Mouse (Mus musculus): Measurements from ENCODE around the gene Cdk2. TPM values are rescaled to one million over a fixed set of nuclear protein-coding genes. Genes with fewer than 3 reads are reported as not detected.

Gene Cdk2
- polyA plus RNA-seq, 1 experiment from 2014 or later = 13.4 TPM

DNA sequence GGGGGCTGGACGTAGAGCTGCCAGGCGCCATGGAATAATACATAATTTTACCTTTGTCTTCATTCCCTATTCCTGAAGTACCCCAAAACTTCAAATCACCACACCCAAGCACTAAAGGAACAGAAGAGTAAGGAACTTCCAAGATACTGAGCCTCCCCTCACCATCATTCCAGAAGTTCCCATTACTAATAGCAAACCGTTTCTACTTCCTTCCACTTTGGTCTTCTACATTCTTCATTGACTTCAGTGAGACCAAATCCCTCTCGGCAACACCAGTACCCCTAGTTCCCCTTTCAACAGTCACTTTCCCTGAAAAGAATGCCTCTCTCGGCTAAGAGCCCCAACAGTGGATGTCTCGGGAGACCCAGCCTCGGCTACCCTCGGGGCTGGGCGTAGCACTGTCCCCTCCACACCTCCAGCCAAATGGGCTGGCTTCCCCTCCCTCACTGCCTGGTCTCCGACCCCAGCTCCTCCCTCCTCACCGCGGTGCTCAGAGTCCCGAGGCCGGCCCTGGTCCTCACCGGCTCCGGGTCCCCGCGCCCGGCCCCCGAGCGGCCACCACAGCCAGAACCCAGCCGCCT, 9.3 kb downstream of the Cdk2 start:
- peak overlapping the region; percentile 83 for H3K4me3 ChIP-seq (ENCODE audit: inconsistent target)
- peaks cover 51% of the 10 kb centered on the region for H3K79me2 ChIP-seq (ENCODE audit: inconsistent target)
- H3K27ac ChIP-seq = peak overlapping the region; percentile 73
- peaks cover 24% of the 10 kb centered on the region; the same call in 1 of the 2 replicates for H3K36me3 ChIP-seq (ENCODE audit: inconsistent target)
- WGBS (ENCODE audit: missing documents) = under 1% methylated on average over 21 of the region's 22 CpGs

GRCm38 (mm10) chr10:128674469-128675008, 30.3 kb downstream of the Cdk2 start:
- 4% methylated on average over 9 of the region's 9 CpGs for WGBS (ENCODE audit: missing documents)
- Histone ChIP-seq H3K79me2 (ENCODE audit: inconsistent target) (no peaks in the 10 kb centered on the region), H3K36me3 (ENCODE audit: inconsistent target) (peaks cover 4% of the 10 kb centered on the region; the same call in 1 of the 2 replicates), H3K27ac (no peak overlapping the region), H3K4me3 (ENCODE audit: inconsistent target) (peak overlapping the region; percentile 48)

- Histone ChIP-seq H3K4me3 (ENCODE audit: inconsistent target) (peak within 1 kb of the TSS; percentile 48), H3K36me3 (ENCODE audit: inconsistent target) (no peaks in the 10 kb centered on the region), H3K79me2 (ENCODE audit: inconsistent target) (no peaks in the 10 kb centered on the region), H3K27ac (no peak within 1 kb of the TSS)
- WGBS (ENCODE audit: missing documents) = under 1% methylated on average over 52 of the region's 60 CpGs
These were observed 30.9 kb downstream of the Cdk2 start, which contains the start of gene Suox for GRCm38 (mm10) chr10:128673763-128674468. TSS of gene Suox (minus strand) at chr10:128674073.

DNA sequence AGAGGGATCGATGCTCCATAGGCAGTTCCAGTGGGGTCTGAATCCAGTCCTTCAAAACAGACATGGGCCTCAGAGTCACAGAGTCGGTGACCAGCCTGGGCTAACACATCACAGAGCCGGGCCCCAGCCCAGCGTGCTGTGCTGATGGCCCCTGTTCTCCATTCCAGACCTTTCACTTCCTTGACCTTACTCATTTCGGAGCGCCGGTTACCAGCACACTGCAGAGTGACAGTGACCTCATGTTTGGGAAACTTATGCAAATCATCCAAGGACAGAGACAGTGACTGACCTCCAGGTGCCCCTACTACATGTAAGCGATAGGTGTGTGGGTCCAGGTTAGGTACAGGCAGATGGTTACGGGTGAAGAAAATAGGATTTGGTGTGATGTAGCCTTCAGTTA, 33.7 kb downstream of the Cdk2 start:
- WGBS (ENCODE audit: missing documents) = 93% methylated on average over 9 of the region's 9 CpGs

DNA sequence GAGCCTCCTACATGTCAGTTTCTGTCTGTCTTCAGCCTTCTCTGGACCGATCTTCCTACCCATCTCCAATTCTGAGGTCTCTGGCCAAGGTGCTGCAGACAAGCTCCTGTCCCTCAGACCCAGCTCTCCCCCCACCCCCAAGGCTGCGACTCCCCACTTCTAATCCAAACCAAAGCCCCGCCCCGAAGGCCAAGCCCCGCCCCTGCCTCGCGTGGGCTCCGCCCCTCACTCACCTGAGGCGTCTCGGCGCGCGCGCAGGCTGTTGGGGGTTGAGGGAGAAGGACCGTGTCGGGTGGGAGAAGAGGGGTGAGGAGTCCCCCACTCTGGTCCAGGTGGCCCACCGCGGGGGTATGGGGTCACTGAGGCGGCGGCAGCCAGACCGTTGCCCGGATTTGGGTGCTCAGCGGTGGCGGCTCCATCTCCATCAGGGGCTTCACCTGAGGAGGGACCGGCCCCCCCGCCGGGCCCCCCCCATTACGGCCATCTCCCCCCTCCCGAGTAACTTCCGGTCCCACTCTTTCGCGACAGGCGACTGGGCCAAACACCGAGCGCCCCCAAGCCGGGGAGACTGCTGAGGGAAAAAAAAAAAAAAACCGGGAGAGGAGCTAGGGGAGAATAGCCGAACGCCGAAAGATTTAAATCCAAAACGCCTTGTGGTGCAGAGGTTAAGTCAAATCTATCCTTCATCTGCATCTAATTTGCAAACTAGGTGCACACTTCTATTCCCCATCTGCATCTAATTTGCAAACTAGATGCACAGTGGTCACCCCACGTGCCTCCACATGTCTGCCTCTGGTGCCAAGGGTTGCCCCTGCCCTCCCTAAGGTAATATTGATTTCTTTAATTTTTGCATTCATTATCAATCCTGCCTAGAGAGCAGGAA, 35.8 kb downstream of the Cdk2 start:
- H3K27ac ChIP-seq = no peak overlapping the region
- H3K79me2 ChIP-seq (ENCODE audit: inconsistent target) = no peaks in the 10 kb centered on the region
- H3K36me3 ChIP-seq (ENCODE audit: inconsistent target) = no peaks in the 10 kb centered on the region
- H3K4me3 ChIP-seq (ENCODE audit: inconsistent target) = no peak overlapping the region
- 6% methylated on average over 32 of the region's 42 CpGs for WGBS (ENCODE audit: missing documents)

More for the DNA sequence above, 33.7 kb downstream of the Cdk2 start:
- H3K79me2 ChIP-seq (ENCODE audit: inconsistent target) = no peaks in the 10 kb centered on the region
- no peak overlapping the region for H3K4me3 ChIP-seq (ENCODE audit: inconsistent target)
- H3K27ac ChIP-seq = no peak overlapping the region
- H3K36me3 ChIP-seq (ENCODE audit: inconsistent target) = no peaks in the 10 kb centered on the region

DNA sequence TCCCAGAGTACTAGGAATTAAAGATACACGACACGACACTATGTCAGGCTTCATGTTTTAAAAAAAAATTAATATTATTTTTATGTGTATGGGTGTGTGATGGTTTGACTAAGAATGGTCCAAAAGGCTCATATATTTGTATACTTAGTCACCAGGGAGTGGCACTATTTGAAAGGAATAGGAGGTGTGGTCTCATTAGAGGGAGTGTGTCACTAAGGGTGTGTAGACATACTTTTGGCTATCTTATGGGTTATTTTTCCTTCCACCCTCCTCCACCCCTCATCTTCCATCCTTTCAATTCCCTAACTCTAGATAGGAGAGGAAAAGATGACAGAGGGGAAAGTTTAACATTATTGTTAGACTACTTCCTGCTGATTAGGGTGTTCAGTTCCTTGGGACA, 39.0 kb downstream of the Cdk2 start:
- WGBS (ENCODE audit: missing documents) = no CpG with 5 or more reads among the region's 2 CpGs
- Histone ChIP-seq H3K36me3 (ENCODE audit: inconsistent target) (no peaks in the 10 kb centered on the region), H3K27ac (no peak overlapping the region), H3K79me2 (ENCODE audit: inconsistent target) (no peaks in the 10 kb centered on the region), H3K4me3 (ENCODE audit: inconsistent target) (no peak overlapping the region)

DNA sequence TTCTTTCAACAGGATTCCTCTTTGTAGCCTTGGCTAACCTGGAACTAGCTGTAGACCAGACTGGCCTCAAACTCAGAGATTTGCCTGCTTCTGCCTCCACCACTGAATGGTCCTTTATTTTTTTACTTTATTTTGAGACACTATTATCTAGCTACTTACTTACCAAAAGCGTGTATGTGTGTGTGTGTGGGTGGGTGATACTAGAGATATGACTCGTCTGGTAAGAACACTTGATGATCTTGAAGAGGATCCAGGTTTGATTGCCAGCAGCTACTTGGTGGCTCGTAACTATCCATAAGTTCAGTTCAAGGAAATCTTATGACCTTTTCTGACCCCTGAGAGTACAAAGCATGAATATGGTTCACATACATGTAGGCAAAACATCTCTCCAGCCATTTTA, 39.5 kb downstream of the Cdk2 start:
- H3K27ac ChIP-seq = no peak overlapping the region

GRCm38 (mm10) chr10:128664808-128665207, 40.0 kb downstream of the Cdk2 start:
- no peak overlapping the region for H3K27ac ChIP-seq
- H3K36me3 ChIP-seq (ENCODE audit: inconsistent target) = no peaks in the 10 kb centered on the region
- 86% methylated on average over 3 of the region's 3 CpGs for WGBS (ENCODE audit: missing documents)
- no peaks in the 10 kb centered on the region for H3K79me2 ChIP-seq (ENCODE audit: inconsistent target)
- no peak overlapping the region for H3K4me3 ChIP-seq (ENCODE audit: inconsistent target)

More for the DNA sequence above, 39.5 kb downstream of the Cdk2 start:
- no peaks in the 10 kb centered on the region for H3K79me2 ChIP-seq (ENCODE audit: inconsistent target)
- no peak overlapping the region for H3K4me3 ChIP-seq (ENCODE audit: inconsistent target)
- H3K36me3 ChIP-seq (ENCODE audit: inconsistent target) = no peaks in the 10 kb centered on the region
- 90% methylated on average over 3 of the region's 3 CpGs for WGBS (ENCODE audit: missing documents)

DNA sequence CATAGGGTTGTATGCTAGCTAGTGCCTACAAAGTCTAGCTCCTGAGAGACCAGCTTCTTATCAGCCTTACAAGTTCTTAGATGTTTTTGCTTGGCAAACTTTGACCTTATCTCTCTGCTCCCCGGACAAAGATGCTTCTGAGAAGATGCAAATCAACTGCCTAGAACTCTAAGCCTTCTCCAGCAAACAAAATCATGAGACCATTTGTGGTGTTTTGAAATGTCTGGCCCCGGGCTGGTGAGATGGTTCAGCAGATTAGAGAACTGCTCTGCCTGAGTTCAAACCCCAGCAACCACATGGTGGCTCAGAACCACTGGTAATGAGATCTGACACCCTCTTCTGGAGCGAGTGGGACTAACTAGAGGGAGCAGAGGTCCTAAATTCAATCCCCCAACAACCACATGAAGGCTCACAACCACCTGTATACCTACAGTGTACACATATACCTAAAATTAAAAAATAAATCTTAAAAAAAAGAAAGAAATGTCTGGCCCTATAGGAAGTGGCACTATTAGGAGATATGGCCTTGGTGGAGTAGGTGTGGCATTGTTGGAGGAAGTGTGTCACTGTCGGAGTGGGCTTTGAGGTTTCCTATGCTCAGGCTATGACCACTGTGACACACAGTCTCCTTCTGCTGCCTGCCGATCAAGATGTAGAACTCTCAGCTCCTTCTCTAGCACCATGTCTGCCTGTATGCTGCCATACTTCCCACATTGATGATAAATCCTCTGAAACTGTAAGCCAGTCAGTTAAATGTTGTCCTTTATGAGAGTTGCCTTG, 41.2 kb downstream of the Cdk2 start:
- H3K27ac ChIP-seq = no peak overlapping the region
- 37% methylated on average over 5 of the region's 5 CpGs for WGBS (ENCODE audit: missing documents)
- H3K36me3 ChIP-seq (ENCODE audit: inconsistent target) = no peaks in the 10 kb centered on the region
- no peaks in the 10 kb centered on the region for H3K79me2 ChIP-seq (ENCODE audit: inconsistent target)
- no peak overlapping the region for H3K4me3 ChIP-seq (ENCODE audit: inconsistent target)

GRCm38 (mm10) chr10:128662465-128662864, 42.4 kb downstream of the Cdk2 start:
- no peaks in the 10 kb centered on the region for H3K36me3 ChIP-seq (ENCODE audit: inconsistent target)
- no peaks in the 10 kb centered on the region for H3K79me2 ChIP-seq (ENCODE audit: inconsistent target)
- H3K27ac ChIP-seq = no peak overlapping the region
- H3K4me3 ChIP-seq (ENCODE audit: inconsistent target) = no peak overlapping the region

DNA sequence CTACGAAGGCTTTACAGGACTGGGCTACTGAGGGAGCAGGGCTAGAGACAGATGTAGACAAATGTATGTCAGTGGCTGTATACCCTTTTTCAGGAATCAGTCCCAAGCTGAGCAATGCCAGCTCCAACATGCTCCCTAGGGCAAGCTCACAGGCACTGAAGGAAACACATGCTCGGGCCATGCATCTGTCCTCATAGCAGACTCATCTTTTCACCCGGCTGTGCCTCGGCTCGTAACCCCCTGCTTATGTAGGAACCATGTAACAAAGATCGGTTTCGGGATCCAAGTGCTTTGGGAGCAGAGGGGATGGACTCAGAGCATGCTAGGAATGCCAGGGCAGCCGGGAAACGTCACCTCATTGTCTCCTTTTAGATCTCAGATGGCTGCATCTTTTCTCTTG, 45.3 kb downstream of the Cdk2 start:
- WGBS (ENCODE audit: missing documents) = 87% methylated on average over 9 of the region's 9 CpGs
- H3K27ac ChIP-seq = no peak overlapping the region

DNA sequence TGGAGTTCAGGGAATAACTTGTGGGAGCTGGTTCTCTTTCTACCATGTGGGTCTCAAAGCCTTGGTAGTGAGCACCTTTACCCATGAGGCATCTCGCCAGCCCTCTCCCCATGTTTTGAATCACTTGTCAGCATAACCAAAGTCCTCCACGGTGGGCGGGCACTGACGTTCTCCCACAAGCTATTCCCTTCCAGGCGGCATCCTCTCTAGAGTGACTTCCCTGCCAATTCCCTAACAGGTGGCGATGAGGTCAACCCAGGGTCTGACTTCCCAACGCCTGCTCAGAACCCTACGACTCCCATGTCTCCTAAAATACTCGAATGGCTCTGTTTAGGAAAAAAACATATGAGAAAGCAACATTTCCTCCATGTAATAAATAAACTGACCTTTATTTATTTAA, 47.0 kb downstream of the Cdk2 start:
- Histone ChIP-seq H3K36me3 (ENCODE audit: inconsistent target) (no peaks in the 10 kb centered on the region), H3K79me2 (ENCODE audit: inconsistent target) (no peaks in the 10 kb centered on the region), H3K4me3 (ENCODE audit: inconsistent target) (no peak overlapping the region), H3K27ac (no peak overlapping the region)
- WGBS (ENCODE audit: missing documents) = 82% methylated on average over 9 of the region's 9 CpGs

More for the DNA sequence above, 45.3 kb downstream of the Cdk2 start:
- no peaks in the 10 kb centered on the region for H3K36me3 ChIP-seq (ENCODE audit: inconsistent target)
- no peaks in the 10 kb centered on the region for H3K79me2 ChIP-seq (ENCODE audit: inconsistent target)
- no peak overlapping the region for H3K4me3 ChIP-seq (ENCODE audit: inconsistent target)

DNA sequence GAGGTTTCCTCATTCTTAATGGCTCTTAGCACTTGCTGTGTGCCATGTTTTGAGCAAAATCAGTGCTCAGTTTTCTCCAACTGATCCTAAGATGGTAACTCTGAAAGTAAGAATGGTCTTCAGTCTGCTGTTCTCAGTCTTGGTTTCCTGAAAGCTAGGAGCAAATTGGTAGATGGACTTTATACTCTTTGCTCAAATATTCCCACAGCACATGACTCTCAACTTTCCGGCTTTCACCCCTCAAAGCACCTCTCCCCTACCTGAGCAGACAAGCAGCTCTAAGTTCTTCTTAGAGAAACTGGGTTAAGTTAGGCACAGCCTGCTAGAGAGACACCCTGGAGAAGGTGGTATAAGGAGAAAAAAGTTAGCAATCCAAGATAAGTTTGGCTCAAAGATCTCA, 48.1 kb downstream of the Cdk2 start:
- H3K79me2 ChIP-seq (ENCODE audit: inconsistent target) = no peaks in the 10 kb centered on the region
- no peak overlapping the region for H3K4me3 ChIP-seq (ENCODE audit: inconsistent target)
- no peaks in the 10 kb centered on the region for H3K36me3 ChIP-seq (ENCODE audit: inconsistent target)
- WGBS (ENCODE audit: missing documents) = 85% methylated on average over 1 of the region's 1 CpGs
- H3K27ac ChIP-seq = no peak overlapping the region

GRCm38 (mm10) chr10:128655254-128655653, 49.6 kb downstream of the Cdk2 start:
- no peak overlapping the region for H3K4me3 ChIP-seq (ENCODE audit: inconsistent target)
- H3K36me3 ChIP-seq (ENCODE audit: inconsistent target) = no peaks in the 10 kb centered on the region
- WGBS (ENCODE audit: missing documents) = 95% methylated on average over 3 of the region's 3 CpGs
- no peaks in the 10 kb centered on the region for H3K79me2 ChIP-seq (ENCODE audit: inconsistent target)
- no peak overlapping the region for H3K27ac ChIP-seq

Measured in macrophage (primary cell).